Mouse (Mus musculus): ENCODE measurements around the gene Hist2h2ab.

DNA sequence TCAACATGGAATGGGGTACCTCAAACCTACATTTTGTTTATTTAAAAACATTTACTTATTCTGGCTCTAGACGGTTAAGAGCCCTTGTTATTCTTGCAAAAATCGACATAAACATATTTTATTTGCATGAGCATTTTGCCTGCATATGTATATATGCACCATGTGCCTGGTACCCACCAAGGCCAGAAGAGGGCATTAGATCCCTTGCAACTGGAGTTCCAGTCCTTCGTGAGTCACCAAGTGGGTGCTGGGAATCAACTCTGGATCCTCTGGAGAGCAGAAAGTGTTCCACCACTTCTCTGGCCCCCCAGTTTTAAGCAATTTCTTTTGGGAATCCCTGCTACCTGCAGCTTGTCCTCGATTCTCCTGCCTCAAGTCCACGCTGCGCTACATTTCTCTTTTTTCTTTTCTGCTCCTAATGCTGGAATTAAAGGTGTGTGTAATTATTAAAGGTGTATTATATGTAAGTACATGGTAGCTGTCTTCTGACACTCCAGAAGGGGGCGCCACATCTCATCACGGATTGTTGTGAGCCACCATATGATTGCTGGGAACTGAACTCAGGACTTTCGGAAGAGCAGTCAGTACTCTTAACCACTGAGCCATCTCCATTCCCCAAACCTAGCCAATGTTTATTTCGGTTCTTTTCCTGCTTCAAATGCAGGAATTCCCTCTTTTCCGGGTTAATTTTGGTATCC is 23.9 kb upstream of the Hist2h2ab start:
- TF ChIP-seq POLR2A (IDR thresholded peaks at IDR 0.05; ENCODE audit: borderline replicate concordance, extremely low read depth, low read depth, low read length) = no peak
- TF ChIP-seq CTCF (IDR thresholded peaks at IDR 0.05; ENCODE audit: insufficient read depth, low read length) = no peak
